Mouse (Mus musculus) liver, postnatal 0 days (tissue): ENCODE measurements at regions not wholly inside any gene's neighbourhood (a gene's known extent, or its start where the extent isn't known, plus 50 kb on each side); places are given as distances from the start of the nearest gene placed in this dataset.

Source experiments
- CTCF ChIP-seq: sonication (generic); IDR thresholded peaks from 2 replicates; pipeline ENCODE4 v1.5.1; 2016; ENCODE audit warnings: antibody characterized with exemption, low read depth
- EP300 ChIP-seq: IDR thresholded peaks from 2 replicates; pipeline ENCODE4 v1.6.1; 2016; ENCODE audit warnings: antibody characterized with exemption, low read depth, mild to moderate bottlenecking

DNA sequence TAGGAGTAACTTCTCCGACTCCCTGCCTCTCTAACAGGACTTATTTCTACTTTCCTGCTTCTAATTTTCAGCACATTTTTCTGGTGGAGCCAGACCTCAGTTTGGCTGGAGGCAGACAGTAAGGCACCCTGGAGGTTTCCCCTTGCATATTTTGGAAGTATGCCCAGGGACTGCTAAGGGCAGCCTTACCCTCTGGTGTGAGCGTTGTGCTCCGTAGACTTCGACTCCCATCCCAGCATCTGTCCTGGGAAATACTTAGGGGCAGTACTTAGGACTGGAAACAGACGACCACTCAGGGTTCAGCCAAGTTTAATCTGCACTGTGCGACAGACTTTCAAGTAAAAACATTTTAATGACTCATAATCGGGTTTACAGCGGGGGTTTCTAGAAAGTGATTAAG, 71.0 kb upstream of the Aff3 start:
- TF ChIP-seq CTCF (no peak), EP300 (no peak)
